Mouse (Mus musculus): ENCODE data around the gene Zfp784. TPM values are rescaled to one million over a fixed set of nuclear protein-coding genes. Genes with fewer than 3 reads are reported as not detected.
"Not testable (repeated sequence)": the region's sequence is repeated elsewhere in the genome, so short reads cannot be mapped to it uniquely, and the experiment has no call there.

Zfp784 gene
- total RNA-seq, 2 experiments from 2014 or later: not detected

DNA sequence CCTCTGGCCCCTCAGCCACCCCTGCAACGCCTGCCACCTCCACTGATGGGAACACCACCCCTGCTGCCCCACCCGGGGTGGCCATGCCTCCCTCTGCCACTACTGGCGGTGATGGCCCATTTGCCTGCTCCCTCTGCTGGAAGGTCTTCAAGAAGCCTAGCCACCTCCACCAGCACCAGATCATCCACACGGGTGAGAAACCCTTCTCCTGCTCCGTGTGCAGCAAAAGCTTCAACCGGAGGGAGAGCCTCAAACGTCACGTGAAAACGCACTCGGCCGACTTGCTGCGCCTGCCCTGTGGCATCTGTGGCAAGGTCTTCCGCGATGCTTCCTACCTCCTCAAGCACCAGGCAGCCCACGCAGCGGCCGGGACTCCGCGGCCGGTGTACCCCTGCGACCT, 8.3 kb downstream of the Zfp784 start:
- ATAC-seq (replicated peaks; ENCODE audit: low FRiP score, poor library complexity, severe bottlenecking): no peak

DNA sequence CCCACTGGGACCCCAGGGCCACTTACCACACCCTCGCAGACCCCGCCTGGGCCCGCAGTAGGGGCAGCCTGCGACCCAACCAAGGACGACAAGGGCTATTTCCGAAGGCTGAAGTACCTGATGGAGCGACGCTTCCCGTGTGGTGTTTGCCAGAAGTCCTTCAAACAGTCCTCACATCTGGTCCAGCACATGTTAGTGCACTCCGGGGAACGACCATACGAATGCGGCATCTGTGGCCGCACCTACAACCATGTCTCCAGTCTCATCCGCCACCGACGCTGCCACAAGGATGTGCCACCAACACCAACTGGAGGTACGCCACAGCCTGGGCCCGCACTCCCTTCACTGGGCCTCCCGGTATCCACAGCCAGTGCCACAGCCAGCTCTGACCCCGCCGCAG, 8.7 kb downstream of the Zfp784 start:
- ATAC-seq (replicated peaks; ENCODE audit: low FRiP score, poor library complexity, severe bottlenecking): no peak

DNA sequence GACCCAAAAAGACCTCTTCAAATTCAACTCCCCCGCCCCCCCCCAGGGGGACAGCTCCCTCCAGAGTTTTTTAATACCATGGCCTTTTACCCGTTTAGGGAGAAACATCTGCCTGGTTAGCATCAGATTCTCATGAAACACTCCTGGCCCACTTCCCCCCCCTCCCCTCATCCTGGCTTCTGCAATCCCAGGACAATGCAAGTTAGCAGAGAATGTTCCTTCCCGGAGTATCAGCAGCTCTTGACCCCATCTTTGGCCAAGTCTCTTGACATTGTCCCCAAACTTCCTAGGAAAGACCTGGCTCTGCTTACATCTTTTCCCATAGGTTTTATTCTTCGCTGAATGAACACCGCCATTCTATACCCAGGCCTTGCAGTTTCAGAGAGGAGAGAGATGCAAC, 17.0 kb downstream of the Zfp784 start:
- no peak for ATAC-seq (replicated peaks; ENCODE audit: low FRiP score, poor library complexity, severe bottlenecking)

DNA sequence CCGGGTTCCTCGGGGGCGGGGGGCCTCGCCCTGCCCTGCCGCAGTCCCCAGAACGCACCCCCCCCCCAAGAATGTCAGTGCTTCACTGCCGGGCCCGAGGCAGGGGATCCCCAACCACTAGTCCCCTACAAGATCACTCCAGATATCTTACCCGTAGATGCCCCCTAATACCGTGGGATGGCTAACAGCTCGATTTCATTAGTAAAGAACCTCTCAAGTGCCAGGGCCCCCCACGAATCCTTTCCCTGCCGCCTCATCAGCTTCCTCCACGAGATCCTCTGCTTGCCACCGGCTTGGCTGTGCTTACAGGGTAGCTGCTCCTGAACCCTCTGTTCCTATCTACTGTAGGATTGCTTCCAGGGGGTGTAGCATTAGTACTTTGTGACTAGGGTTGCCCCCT, 17.6 kb downstream of the Zfp784 start:
- ATAC-seq (replicated peaks; ENCODE audit: low FRiP score, poor library complexity, severe bottlenecking): no peak

DNA sequence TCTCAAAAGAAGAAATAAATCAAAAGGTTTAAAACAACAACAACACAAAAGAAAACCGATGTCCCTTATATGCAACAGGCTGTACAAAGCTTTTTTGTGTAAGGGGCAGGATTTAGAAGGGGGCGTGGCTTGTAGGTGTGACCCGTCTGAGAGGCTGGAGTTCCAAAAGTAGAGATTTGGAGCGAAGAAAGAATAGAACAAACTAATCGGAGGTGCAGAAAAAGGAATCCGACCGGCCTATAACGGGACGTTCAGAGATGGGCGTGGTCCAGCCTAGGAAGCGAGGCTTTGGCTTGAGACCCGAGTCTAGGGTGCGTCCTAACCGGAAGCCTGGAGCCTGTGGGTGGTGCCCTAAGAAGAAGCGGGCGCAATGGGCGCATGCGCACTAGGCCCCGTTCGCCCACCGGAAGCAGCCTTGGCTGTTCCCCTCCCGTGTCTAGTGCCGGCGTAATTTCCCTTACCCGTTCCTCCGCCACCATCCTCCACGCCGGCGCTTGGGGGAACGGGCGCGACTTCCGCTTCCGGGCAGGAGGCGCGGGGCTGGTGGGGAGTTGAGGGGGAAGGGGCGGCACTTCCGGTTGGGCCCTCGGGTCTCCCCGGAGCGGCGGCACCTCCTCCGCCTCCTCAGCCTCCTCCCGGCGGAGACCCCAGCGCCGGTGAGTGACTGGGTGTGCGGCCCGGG, 18.1 kb downstream of the Zfp784 start, which contains the start of the genes Zfp865 and Ccdc106:
TSS of gene Zfp865 (plus strand) at position 377 of the 682 bp plus-strand sequence.
TSS of gene Ccdc106 (plus strand) at position 554 of the 682 bp plus-strand sequence.
- peak; percentile 94 for ATAC-seq (replicated peaks; ENCODE audit: low FRiP score, poor library complexity, severe bottlenecking)

DNA sequence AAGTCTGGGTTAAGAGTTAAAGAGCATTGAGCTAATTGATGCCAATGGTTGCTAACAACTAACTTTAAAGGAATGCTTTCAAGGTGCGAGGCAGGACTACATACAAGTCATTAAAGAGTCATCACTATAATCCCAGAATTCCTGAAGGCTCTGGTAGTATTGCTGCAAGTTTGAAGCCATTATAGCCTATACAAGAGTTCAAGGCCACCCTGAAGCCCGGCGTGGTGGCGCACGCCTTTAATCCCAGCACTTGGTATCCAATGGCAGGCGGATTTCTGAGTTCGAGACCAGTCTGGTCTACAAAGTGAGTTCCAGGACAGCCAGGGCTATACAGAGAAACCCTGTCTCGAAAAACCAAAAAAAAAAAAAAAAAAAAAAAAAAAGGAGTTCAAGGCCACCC, 18.7 kb downstream of the Zfp784 start:
- not testable (repeated sequence) for ATAC-seq (replicated peaks; ENCODE audit: low FRiP score, poor library complexity, severe bottlenecking)

DNA sequence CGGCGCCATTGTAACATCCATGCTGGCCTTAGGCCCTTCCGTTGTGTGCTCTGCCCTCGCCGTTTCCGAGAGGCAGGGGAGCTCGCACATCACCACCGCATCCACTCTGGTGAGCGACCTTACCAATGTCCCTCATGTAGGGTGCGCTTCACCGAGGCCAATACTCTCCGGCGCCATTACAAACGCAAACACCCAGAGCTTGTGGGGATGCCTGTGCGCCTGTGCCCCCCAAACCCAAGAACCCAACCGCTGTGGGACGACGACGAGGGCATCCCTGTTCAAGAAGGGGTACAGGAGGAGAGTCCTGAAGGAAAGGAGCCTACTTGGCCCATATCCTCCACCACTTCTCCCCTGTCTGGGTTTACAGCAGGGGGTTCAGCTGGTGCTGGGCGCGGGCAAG, 20.3 kb downstream of the Zfp784 start:
- ATAC-seq (replicated peaks; ENCODE audit: low FRiP score, poor library complexity, severe bottlenecking): no peak

DNA sequence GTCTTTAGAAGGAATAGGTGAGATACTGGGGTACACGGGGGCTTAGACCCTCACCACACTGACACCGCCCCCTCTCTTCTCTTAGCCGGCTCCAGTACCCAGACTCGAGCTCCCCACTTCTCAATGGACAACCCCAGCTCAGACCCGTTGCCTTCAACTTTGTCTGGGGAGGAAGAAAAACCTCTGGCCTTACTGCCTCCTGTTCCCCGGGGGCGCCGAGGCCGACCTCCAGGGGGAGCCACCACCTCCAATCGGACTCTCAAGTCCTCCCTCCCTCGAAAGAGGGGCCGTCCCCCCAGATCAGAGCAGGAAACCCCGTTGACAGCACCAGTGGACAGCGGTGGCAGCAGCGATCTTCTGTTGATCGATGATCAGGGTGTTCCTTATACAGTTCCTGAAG, 20.9 kb downstream of the Zfp784 start:
- ATAC-seq (replicated peaks; ENCODE audit: low FRiP score, poor library complexity, severe bottlenecking): no peak

DNA sequence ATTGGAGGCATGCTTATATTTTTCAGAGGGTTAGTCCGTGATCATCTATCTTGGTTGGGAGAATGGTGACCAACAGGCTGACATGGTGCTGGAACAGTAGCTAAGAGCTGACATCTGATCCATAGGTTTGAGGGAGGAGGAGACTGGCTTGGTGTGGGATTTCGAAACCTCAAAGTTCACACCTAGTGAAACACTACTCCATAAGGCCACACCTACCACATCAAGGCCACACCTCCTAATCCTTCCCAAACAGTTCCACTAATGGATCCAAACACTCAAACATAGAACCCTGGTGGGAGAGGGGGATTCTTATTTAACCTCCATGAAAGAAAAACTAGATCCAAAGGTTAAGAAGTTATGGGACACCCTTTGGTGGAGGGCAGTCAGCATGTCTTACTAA, 21.3 kb downstream of the Zfp784 start:
- no peak for ATAC-seq (replicated peaks; ENCODE audit: low FRiP score, poor library complexity, severe bottlenecking)

DNA sequence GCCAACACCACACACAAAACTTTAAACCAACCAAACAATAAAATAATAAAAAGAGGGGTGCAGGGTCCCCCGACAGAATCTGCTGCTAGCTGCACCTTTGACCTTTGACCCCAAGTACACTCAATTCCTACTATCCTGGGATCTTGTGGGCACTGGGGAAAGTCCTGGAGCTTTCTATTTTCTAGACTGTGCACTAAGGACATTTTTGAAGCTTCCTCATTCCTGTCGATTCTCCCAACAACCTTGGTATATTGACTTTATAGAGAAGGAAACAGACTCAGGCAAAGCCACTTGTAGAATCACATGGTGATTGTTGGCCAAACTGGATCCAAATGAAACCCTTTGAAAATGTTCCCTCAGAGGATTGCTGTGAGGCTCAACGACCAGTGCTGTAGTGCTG, 22.2 kb downstream of the Zfp784 start:
- no peak for ATAC-seq (replicated peaks; ENCODE audit: low FRiP score, poor library complexity, severe bottlenecking)

DNA sequence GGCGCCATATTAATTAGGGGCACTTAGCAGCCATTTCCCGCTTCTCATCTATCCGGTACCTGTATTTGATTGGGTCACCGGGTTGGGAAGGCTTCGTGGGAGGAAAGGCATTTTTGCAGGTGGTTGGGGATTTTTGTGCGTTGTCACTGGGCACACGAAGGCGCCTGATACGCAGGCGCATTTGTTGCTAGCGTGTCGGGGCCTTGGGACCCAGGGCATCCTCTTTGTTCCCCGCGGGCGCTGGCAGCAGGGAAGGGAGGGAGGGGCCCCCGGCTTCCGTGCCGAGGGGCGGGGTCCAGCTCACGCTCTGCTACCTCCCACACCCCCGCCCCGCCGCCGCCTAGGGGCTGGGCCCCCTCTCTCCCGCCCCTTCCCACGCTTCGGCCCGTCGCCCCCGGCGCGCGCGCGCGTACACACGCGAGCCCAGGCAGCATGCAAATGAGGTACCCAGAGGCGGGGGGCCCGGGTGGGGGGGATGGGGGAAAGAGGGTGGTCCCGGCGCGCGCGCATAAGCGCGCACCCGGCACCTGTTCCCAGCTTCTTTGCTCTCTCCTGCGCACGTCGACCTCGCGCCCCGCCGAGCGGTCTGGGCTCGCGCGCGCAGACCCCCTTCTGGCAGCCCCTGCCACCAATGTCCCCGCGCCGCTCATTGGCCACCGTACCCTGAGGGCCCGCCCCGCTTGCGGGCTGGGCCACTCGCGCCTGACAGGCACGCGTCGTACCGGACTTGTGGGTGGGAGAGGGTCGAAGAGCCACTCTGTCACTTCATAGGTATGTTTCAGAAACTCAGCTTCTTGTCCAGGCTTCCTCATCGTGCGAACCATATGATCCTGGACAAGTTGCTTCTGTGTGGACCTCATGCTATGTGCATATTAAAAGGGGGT, 22.9 kb downstream of the Zfp784 start, which contains the start of gene Gm44973:
TSS of gene Gm44973 (plus strand) at position 379 of the 884 bp plus-strand sequence.
- peak; percentile 84 for ATAC-seq (replicated peaks; ENCODE audit: low FRiP score, poor library complexity, severe bottlenecking)

DNA sequence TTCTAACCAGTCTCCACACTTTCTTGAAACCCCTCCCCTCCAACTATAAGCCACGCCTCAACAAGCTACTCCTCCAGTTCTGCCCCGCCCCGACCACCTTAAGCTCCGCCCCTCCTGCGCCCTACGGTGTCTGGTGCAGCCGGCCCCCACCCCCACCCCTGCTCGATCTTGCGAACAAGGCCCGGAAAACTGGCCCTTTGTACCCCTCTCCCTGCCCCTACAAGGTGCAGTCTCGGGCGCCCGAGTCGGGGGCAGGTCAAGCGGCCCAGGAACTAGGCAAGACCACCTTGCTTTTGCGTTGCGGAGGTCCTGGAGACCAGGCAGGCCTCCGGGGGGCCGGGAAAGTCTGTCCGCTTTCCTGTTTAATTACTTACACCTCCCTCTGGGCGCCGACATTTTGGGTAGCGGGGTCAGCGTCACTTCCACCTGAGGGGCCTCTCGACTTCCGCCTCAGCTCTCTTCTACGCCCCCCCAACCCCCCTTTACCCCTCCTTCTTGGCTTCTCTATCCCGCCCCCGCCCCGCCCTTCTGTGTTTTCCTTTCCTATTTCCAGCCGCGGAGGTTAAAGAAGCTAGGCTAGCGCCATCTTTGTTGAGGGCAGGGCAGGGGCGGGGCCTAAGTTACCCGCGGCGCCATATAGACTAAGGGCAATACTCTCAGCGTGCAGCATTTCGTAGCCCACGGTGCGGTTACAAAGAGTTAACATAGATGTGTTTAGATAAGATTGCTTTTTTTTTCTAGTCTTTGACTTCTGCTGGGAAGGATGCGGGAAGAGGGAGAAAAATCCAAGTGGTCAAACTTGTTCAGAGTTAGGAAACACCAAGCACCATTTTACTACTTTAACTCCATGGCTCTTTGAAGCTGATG, 23.8 kb downstream of the Zfp784 start, which contains the start of the genes Zfp524 and Fiz1:
TSS of gene Zfp524 (plus strand) at position 165 of the 867 bp plus-strand sequence.
TSS of gene Fiz1 (minus strand) at position 447 of the 867 bp plus-strand sequence.
- peak; percentile 79 for ATAC-seq (replicated peaks; ENCODE audit: low FRiP score, poor library complexity, severe bottlenecking)

DNA sequence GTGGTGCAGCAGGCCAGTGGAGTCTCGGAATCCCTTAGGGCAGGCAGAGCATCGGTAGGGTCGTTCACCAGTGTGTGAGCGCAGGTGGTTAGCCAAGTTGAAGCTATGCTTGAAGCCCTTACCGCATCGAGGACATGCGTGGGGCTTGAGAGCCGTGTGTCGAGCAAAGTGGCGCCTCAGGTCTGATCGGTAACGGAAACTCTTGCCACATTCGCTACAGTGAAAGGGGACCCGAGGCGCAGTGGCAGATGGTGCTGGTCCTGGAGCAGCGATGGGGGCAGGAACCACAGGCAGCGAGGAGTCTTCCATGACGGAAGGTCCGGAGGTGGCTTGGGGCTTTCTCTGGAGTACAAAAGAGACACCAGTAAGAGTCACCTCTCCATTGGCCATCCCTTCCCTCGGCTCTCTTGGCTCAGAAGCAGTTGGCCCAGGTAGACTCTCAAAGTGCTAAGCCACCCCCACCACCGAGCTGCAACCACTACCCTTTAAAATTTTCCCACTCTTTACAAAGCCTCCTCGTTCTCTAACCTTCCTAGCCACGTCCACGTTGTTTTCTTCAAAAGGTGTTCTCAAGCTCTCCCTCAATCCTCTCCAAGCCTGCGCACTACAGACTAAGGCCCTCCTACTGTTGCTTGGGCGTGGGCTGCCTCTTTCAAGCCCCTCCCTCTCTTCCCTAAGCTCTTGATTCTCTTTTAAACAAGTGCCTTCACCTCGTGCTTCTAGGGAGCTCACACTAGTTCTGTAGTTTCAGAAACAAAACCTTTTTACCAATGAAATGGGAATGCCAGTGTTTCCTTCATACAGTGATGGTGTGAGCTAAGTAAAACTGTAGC, 25.3 kb downstream of the Zfp784 start:
- ATAC-seq (replicated peaks; ENCODE audit: low FRiP score, poor library complexity, severe bottlenecking): no peak

DNA sequence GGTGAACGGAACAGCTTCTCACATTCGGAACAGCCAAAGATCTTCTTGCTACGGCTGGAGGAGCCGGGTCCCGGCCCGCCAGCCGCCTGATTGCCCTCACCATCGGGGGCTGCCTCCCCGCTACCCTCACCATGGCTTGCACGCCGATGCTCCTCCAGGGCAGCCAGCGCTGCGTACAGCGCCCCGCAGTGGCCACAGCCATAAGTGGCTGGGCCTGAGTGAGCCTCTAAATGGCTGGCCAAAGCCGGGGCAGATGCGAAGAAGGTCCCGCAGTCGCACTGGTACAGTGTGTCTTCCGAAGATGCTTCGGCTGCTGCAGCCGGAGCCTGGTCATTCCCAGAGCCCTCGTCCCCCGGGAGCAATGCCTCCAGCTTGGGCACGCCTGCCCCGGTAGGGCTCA, 30.0 kb downstream of the Zfp784 start:
- ATAC-seq (replicated peaks; ENCODE audit: low FRiP score, poor library complexity, severe bottlenecking): no peak

DNA sequence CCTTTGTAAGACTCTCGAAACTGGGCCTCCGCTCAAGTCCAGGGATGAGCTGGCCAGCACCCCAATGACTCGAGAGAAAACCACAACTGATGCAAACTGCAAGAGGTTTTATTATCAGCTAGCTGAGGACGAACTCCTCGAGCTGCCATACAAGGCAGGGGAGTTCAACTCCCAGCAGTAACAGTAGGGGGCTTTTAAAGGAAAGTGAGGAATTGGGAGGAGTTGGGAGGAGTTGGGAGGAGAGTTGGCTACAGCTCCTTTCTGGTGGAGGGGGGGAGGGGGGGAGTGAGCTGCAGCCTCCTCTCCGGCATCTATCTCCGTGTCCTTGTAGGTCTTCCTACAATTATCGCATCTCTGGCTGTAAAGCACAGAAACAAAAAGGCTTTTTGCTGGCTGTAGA, 35.4 kb downstream of the Zfp784 start:
- not testable (repeated sequence) for ATAC-seq (replicated peaks; ENCODE audit: low FRiP score, poor library complexity, severe bottlenecking)

DNA sequence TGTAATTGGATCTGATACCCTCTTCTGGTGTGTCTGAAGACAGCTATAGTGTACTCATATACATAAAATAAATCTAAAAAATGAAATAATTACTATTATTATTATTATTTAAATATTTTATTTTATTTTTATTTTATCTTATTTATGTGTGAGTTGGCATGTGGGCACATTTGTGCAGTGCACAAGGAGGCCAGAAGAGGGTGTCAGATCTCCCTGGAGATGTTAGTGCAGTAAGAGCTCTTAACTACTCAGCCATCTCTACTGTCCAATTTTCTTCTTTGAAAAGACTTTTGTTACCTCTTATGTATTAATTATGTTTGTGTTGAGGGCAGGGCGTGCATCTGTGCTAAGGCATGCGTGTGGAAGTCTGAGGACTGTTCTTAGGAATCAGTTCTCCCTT, 38.4 kb downstream of the Zfp784 start:
- ATAC-seq (replicated peaks; ENCODE audit: low FRiP score, poor library complexity, severe bottlenecking): no peak

DNA sequence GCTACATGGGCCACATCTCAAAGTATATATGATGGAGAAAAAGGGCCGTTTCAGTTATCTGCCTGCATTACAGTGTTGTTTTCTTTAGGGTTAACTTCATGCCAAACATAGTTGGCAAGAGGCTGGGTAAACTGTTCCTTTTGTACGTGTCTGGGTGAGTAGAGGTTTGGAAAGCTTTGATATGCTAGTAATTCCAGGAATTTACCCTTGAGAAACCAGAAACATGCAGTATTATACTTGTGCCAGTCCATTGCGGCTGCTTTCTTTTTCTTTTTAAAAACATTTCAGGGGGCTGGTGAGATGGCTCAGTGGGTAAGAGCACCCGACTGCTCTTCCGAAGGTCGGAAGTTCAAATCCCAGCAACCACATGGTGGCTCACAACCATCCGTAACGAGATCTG, 41.3 kb downstream of the Zfp784 start:
- no peak for ATAC-seq (replicated peaks; ENCODE audit: low FRiP score, poor library complexity, severe bottlenecking)

DNA sequence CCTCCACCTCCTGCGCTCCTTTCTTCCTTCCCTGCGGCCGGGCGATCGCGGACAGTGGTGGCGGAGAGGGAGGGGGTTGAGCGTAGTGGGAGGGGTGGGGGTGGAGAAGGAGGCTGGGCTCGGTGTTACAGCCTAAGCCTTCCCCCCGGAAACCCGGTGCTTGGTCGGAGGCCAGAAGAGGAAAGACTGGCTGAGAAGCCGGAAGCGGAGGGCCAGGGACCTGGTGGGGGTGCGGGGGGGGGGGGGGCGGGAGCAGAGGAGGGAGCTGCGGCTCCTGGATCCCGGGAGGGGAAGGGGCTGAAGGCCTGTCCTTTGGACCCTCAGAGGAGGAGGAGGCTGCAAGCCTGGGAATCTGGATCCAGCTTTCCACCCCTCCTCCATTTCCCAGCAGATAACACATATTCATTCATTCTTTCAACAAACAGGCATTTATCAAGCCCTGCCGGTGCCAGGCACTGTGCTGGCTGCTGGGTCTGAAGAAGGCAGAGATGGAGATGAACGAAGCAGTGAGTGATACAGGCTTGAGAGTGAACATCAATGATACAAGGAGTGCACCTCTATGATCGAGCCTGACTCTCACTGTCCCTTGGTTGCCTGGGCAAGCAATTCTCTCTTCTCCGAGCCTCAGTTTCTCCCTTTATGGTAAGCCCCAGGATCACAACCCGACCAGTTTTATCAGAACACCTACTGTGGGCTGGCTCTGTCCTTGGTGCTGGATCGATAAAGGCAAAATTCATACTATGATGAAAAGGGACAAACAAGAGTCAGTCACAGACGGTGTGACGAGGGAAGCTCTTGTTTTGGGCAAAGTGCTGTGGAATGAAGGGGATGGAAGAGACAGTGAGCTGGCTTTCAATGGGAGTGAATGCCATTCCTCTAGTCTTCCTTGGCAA, 42.0 kb downstream of the Zfp784 start, which contains the start of gene Zfp579:
TSS of gene Zfp579 (minus strand) at position 156 of the 893 bp plus-strand sequence.
- no peak for ATAC-seq (replicated peaks; ENCODE audit: low FRiP score, poor library complexity, severe bottlenecking)

Data from erythroblast, adult 5-6 weeks (primary cell).